Mouse (Mus musculus) myocyte (in vitro differentiated cells): ENCODE measurements at regions not wholly inside any gene's neighbourhood (a gene's known extent, or its start where the extent isn't known, plus 50 kb on each side); places are given as distances from the start of the nearest gene placed in this dataset.

Experiments used
- CEBPB ChIP-seq: IDR thresholded peaks from 2 replicates; pipeline ENCODE4 v1.6.1; 2011; ENCODE audit warnings: mild to moderate bottlenecking, moderate library complexity; ENCODE audit not compliant: poor library complexity, insufficient read depth, severe bottlenecking
- E2F4 ChIP-seq: IDR thresholded peaks from one replicate; pipeline ENCODE4 v1.6.1; 2011; ENCODE audit warnings: mild to moderate bottlenecking, control low read depth, moderate library complexity; ENCODE audit not compliant: insufficient read depth
- MAX ChIP-seq: IDR thresholded peaks from one replicate; pipeline ENCODE4 v1.6.1; 2011; ENCODE audit warnings: low read depth, mild to moderate bottlenecking, control low read depth
- MYOD1 ChIP-seq, 3 experiments: IDR thresholded peaks; one replicate each; pipeline ENCODE4 v1.6.1; 2011; ENCODE audit warnings: control low read depth in 2 of 3, low read depth in 2 of 3, mild to moderate bottlenecking in 2 of 3, moderate library complexity in 1 of 3; ENCODE audit not compliant: insufficient read length in 2 of 3, control insufficient read depth in 1 of 3
- MYOG ChIP-seq, 3 experiments: IDR thresholded peaks; one replicate each; pipeline ENCODE4 v1.6.1; 2011; ENCODE audit warnings: control low read depth in 2 of 3, low read depth in 2 of 3, mild to moderate bottlenecking in 2 of 3; ENCODE audit not compliant: insufficient read length in 2 of 3, control insufficient read depth in 1 of 3, insufficient read depth in 1 of 3
- POLR2A ChIP-seq: IDR thresholded peaks from one replicate; pipeline ENCODE4 v1.6.1; 2011; ENCODE audit warnings: low read depth, mild to moderate bottlenecking, control low read depth, moderate library complexity; ENCODE audit not compliant: insufficient read length
- POLR2AphosphoS2 ChIP-seq: IDR thresholded peaks from one replicate; pipeline ENCODE4 v1.6.1; 2011; ENCODE audit warnings: low read depth, control low read depth; ENCODE audit not compliant: insufficient read length
- REST ChIP-seq: IDR thresholded peaks from one replicate; pipeline ENCODE4 v1.6.1; 2011; ENCODE audit warnings: mild to moderate bottlenecking, control low read depth, moderate library complexity; ENCODE audit not compliant: insufficient read depth, insufficient read length
- SRF ChIP-seq: IDR thresholded peaks from one replicate; pipeline ENCODE4 v1.6.1; 2011; ENCODE audit warnings: low read depth; ENCODE audit not compliant: control insufficient read depth, insufficient read length
- TCF12 ChIP-seq: IDR thresholded peaks from one replicate; pipeline ENCODE4 v1.6.1; 2011; ENCODE audit warnings: mild to moderate bottlenecking, control low read depth; ENCODE audit not compliant: poor library complexity, insufficient read depth, severe bottlenecking
- TCF3 ChIP-seq: IDR thresholded peaks from one replicate; pipeline ENCODE4 v1.6.1; 2011; ENCODE audit warnings: low read depth, control low read depth; ENCODE audit not compliant: insufficient read length
- USF1 ChIP-seq: IDR thresholded peaks from one replicate; pipeline ENCODE4 v1.6.1; 2011; ENCODE audit warnings: low read depth, mild to moderate bottlenecking, control low read depth, moderate library complexity

- TF ChIP-seq REST (no peak), POLR2A (no peak), MAX (no peak), POLR2AphosphoS2 (no peak), USF1 (no peak), CEBPB (no peak), MYOD1 (IDR thresholded peaks at IDR 0.05; ENCODE audit: control insufficient read depth in 1 of 3, insufficient read length in 2 of 3, low read depth in 2 of 3) (no peak), MYOG (IDR thresholded peaks at IDR 0.05; ENCODE audit: control insufficient read depth in 1 of 3, insufficient read depth in 1 of 3, insufficient read length in 2 of 3, low read depth in 2 of 3) (no peak), E2F4 (no peak), TCF3 (no peak), TCF12 (no peak), SRF (no peak)
Measured at GRCm38 (mm10) chr6:31169343-31169742, 210.5 kb upstream of the Klf14 start.
